Mouse (Mus musculus) liver (tissue): Measurements from ENCODE around the gene Isy1.
"Not testable (repeated sequence)": the region's sequence is repeated elsewhere in the genome, so short reads cannot be mapped to it uniquely, and the experiment has no call there.

Experiments used
- DNase-seq: peaks from one replicate; pipeline ENCODE4 v3.0.0-alpha.2; 2020; ENCODE audit warnings: mixed read lengths

Isy1 gene

DNA sequence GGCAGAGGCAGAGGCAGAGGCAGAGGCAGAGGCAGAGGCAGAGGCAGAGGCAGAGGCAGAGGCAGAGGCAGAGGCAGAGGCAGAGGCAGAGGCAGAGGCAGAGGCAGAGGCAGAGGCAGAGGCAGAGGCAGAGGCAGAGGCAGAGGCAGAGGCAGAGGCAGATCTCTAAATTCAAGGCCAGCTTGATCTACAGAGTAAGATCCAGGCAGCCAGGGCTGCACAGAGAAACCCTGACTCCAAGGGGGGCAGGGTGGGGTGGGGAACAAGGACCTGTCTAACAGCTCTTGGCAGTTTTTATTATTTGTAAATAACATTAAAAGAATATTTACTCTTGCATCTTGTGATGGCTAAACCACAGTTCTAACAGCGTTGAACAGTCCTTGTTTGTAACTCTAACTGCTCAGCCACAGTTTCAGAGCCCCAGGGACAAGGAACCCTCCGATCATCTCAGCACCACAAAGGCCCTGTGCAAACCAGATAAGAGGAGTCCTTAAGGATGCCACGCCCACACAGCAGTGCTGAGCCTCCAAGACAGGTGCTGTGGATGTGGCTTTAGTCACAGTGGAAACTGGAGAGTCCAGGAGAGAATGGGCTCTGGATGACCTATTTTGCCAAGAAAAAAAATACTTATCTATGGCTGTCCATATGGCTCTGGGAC is 62.9 kb downstream of the Isy1 start:
- DNase-seq, result peak; percentile 91

DNA sequence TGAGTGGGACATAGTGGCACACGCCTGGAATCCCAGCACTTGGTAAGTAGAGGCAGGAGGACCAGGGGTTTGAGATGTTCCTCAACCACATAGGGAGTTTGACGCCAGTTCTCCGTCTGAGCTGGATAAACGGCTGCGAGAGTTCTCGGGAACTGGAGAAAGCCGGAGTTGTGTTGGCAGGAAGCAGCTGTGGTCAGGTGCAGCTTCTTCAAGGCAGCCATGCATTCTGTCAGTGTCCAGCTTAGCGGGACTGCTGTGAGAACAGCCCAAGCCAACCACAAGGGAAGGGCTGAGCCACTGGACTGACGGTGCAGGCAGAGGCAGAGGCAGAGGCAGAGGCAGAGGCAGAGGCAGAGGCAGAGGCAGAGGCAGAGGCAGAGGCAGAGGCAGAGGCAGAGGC is 63.7 kb downstream of the Isy1 start:
- no peak for DNase-seq

DNA sequence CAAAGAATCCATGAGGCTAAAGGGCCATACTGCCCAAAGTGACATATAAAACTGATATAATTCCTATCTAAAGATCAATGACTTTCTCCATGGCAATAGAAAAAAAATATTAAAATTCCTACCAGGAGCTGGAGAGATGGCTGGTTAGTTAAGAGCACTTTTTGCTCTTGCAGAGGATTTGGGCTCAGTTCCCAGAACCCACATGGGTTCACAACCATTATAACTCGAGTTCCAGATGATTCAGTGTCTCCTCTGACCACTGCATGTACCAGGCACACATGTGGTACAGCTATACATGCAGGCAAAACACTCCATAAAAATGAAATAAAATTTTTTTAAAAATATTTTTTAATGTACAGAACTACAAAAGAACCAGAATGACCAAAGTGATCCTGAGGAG is 64.1 kb downstream of the Isy1 start:
- DNase-seq, result no peak

DNA sequence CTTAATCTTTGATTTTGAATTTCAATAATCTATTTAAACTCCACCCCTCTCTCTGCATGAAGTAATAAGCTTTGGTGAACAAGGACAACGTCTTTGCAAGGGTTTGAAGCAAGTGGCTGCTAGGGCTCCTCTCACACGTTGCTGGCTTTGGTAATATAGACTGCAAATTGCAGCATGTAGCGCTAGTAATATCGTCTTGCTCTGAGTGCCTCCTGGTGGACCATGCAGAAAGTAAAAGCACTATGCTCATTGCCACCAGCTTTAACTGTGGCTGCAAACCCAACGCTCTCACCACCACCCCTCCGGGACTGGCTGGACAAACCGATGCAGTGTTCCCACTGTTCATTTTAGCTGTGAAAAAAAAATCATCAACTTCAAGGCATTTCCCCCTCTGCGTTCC is 68.0 kb downstream of the Isy1 start:
- DNase-seq, result peak; percentile 32

DNA sequence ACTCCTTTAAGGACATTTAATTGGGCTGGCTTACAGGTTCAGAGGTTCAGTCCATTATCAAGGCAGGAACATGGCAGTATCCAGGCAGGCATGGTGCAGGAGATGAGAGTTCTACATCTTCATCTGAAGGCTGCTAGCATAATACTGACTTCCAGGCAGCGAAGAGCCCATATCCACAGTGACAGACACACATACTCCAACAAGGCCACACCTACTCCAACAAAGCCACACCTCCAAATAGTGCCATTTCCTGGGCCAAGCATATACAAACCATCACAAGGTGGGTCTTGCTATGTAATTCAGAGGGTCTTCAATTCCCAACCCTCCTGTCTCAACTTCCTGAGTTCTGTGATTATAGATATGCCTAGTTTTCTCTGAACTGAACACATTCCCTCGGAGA is 74.3 kb downstream of the Isy1 start:
- not testable (repeated sequence) for DNase-seq
